Mouse (Mus musculus): ENCODE data around the gene Cys1.

- TF ChIP-seq CTCF (IDR thresholded peaks at IDR 0.05; ENCODE audit: borderline replicate concordance, insufficient read depth, low read depth, low read length) (no peak), POLR2A (IDR thresholded peaks at IDR 0.05; ENCODE audit: borderline replicate concordance, insufficient read depth, low read length) (no peak)
Observed at GRCm38 (mm10) chr12:24703013-24703412, 21.4 kb upstream of the Cys1 start.
